Mouse (Mus musculus): ENCODE results near the gene Gng7. TPM values are rescaled to one million over a fixed set of nuclear protein-coding genes. Genes with fewer than 3 reads are reported as not detected.
A peak's percentile ranks its signal among the peaks of the same experiment; 100 is the strongest.
"Not testable (repeated sequence)": the region's sequence is repeated elsewhere in the genome, so short reads cannot be mapped to it uniquely, and the experiment has no call there.

The Gng7 gene
- total RNA-seq, 2 experiments from 2014 or later: 170 to 173 TPM

DNA sequence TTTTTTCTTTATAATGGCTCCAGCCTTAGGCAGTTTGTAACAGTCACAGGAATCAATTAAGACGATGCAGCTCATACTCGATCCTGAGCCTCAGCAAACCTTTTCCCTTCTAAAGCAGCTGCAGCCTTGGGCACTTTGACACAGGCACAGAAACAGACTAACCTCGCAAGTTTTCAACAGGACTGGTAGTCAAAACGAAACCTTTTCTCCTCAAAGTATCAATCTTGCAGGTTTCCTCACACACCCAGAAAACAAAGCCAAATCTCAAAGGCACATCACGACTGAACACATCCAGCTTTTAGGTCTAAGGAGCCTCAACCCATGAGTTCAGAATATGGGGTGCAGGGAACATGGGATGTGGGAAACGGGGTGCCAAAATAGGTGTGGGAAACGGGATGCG lies 17.4 kb downstream of the Gng7 start:
- no peak for DNase-seq (ENCODE audit: low spot score in 2 of 2)

- no peak for DNase-seq (ENCODE audit: low spot score in 2 of 2)
These were observed 18.2 kb downstream of the Gng7 start for GRCm38 (mm10) chr10:80996501-80996900.

DNA sequence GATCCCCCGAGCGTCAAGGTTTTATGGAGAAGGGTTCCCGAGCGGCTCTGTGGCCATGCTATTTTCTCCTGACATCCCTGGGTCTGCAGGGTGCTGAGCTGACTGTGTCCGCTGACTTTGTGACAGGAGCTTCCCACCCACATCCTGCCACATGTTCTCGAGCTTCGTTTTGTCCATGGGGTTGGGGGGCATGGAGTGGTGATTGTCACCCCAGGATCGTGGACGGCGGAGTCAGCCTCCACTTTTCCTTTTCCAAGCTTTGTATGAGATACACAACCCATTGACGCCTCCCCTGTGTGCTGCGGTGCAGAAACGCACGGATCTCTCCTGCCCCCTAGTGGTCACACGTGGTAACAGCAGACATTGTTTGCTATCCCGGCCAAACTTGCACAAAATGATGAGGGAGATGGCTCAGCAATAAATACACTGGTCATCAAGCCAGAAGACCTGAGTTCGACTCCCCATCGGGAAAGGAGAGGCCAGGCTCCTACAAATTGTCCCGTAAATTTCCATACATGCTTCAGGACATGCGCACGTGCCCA lies 19.6 kb downstream of the Gng7 start:
- DNase-seq (ENCODE audit: low spot score in 2 of 2): peak; percentile 89

- no peak for DNase-seq (ENCODE audit: low spot score in 2 of 2)
These were observed 20.1 kb downstream of the Gng7 start for GRCm38 (mm10) chr10:80994621-80995020.

GRCm38 (mm10) chr10:80993276-80993675 lies 21.5 kb downstream of the Gng7 start:
- DNase-seq (ENCODE audit: low spot score in 2 of 2): no peak

DNA sequence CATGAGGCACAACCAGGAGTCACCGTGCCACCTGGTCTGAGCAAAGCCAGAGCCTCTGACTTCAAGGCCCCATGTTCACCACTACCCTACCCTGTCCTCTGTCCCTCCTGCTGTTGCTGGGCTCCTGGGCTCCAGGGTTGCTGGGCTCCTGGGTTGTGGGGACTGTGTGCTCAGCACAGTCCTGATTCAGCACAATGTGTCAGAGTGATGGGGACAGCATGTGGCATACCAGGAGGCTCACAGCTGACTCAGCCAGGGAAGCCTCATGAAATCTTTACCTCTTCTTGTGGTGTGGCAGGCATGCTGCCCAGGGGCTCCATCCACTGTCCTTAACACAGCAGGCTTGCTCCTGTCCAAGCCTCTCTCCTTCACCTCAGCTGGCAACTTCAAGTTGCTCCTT lies 22.8 kb downstream of the Gng7 start:
- DNase-seq (ENCODE audit: low spot score in 2 of 2): no peak

DNA sequence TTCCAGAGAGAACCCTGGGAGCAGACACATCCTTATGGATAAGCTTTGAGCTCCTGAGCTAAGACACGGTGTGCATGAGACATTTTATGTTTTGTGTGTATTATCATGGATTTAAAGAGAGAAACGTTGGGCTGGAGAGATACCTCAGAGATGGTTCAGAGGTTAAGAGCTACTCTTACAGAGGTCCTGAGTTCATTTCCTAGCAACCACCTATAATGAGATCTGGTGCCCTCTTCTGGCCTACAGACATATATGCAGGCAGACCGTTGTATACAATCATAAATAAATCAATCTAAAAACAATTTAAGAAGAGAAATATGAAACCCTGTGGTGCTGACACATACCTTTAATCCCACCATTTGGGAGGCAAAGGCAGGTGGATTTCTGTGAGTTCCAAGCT lies 23.7 kb downstream of the Gng7 start:
- DNase-seq (ENCODE audit: low spot score in 2 of 2): no peak

DNA sequence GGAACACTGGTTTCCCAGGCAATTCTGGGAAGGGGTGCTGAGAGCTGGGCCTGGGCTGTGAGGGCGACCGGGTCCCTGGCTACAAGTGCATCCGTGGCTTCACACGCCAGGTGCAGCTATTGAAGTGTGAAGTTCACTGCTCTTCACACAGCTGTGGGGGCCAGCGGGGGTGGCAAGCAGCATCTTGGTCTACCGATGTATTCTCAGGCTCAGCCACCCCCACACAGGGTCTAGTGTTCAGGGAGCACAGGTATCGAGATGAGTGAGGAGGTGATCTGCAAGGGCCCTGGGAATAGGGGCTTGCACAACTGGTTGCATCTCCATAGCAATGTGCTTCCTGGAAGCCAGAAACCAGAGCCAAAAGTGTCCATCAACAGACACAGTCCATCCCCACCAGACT lies 24.3 kb downstream of the Gng7 start:
- no peak for DNase-seq (ENCODE audit: low spot score in 2 of 2)

GRCm38 (mm10) chr10:80989854-80990253 lies 24.9 kb downstream of the Gng7 start:
- DNase-seq (ENCODE audit: low spot score in 2 of 2): not testable (repeated sequence)

DNA sequence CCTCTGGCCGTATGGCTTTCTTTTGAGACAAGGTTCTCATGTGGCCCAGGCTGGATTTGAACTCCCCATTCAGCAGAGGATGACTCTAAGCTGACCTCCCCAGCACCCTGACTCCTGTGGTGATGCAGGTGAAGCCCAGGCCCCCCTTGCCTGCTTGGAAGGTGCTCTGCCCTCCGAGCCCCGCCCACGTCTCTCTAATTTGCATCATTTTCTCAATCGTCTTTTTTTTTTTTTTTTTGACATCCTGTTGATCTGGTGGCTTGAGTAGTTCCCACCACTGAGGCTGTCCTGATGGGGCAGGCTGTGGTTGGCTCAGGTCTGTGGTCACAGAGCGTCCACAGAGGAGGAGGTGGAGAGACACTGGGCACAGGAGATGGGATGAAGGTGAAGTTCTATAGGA lies 25.3 kb downstream of the Gng7 start:
- DNase-seq (ENCODE audit: low spot score in 2 of 2): no peak

- DNase-seq (ENCODE audit: low spot score in 2 of 2): peak; percentile 60 to 61
These were observed 26.9 kb downstream of the Gng7 start for GRCm38 (mm10) chr10:80987709-80988441.

GRCm38 (mm10) chr10:80986754-80987153 lies 28.0 kb downstream of the Gng7 start:
- no peak for DNase-seq (ENCODE audit: low spot score in 2 of 2)

DNA sequence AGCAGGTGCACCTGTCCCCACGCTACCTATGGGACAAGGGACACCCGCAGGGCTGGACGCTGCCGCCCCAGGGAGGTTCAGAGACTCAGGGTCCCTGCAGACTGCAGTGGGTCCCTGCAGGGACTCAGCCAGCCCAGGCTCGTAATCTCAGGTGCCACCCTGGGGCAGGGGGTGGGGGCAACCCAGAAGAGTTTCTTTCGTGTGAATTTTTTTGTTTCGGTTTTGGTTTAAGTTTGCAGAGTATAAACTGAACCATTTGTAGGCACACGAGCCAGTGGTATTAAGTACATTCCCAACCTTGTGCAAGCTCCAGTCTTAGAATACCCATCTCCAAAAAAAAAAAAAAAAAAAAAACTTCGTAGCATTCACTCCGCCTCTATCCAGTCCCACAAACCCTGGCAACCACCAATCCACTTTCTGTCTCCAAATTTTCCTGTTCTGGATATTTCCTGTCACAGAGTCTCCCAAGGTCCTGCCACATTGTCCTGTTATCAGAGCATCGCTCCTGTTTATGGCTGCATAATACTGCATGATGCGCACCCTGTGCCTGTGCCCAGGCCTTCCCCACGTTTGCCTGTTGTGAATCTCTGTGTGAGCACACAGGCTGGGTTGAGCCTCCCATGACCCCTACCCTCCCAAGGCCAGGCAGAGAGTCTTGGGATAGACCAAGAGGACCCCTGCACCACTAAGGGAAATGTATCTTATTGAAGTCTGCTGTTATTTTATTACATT lies 28.6 kb downstream of the Gng7 start:
- no peak for DNase-seq (ENCODE audit: low spot score in 2 of 2)

DNA sequence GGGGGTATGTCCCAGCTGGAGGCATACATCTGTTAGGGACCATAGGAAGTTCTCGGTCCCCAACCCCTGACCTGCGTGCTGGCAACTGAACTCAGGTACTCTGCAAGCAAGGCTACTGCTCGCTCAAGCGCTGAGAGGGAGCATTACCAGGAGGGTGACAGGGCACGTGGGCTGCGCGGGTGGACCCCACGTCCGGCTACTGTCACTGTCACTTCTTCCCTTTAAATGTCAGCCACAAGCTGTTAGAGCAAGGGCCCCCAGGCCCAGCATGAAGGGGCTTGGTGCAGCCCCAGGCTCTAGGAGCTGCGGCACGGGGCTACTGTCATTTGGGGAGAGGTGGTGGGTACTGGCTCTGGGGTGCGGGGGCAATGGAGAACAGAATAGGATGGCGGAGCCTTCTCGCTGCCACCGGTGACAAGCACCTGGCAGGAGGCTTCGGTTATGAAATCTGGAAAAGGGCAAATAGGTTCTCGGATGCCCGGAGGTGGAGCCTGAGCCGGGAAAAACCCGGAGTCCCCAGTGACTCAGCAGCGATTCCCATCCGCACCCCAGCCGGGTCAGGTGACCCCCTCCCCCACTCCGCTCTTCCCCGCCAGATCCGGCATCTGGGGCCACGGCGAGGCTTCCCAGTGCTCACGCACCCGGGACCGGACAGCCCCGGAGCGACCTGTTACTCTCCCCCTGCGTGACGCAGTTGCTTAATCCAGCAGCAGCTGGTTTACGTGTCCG lies 29.3 kb downstream of the Gng7 start:
- DNase-seq (ENCODE audit: low spot score in 2 of 2): no peak

DNA sequence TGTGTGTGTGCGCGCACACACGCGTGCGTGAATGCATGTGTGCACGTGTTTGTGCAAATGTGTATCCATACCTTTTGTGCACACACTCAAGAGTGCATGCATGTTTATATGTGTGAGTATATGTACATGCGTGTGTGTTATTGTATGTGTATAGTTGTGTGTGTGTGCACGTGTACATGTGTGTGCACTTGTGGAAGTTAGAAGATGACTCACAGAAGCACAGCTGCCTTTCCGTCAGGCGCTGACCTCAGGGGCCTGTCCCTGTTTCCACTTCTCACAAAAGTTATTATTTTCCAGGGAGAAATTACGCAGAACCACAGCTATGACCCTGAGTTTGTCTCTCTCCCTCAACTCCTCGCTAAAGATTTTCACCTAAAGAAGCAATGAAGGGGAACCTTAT lies 30.5 kb downstream of the Gng7 start:
- DNase-seq (ENCODE audit: low spot score in 2 of 2): no peak

DNA sequence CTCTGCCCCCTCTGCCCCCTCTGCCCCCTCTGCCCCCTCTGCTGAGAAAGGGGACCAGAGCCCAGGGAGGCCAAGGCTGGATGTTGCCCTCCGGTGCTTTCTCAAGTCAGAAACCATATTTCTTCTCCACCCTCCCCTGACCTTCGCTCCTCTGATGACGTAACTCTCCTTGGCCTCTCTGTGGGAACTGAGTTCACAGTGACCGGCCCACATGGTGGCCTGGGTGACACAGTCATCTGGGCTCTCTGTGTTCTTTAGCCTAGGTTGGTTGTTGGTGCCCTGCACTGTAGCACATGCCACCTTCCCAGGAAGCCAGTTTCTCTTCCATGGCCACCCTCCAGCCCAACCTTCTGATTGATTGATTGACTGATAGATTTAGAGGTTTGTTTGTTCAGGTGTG lies 32.4 kb downstream of the Gng7 start:
- no peak for DNase-seq (ENCODE audit: low spot score in 2 of 2)

GRCm38 (mm10) chr10:80981564-80982112 lies 33.1 kb downstream of the Gng7 start:
- no peak for DNase-seq (ENCODE audit: low spot score in 2 of 2)

DNA sequence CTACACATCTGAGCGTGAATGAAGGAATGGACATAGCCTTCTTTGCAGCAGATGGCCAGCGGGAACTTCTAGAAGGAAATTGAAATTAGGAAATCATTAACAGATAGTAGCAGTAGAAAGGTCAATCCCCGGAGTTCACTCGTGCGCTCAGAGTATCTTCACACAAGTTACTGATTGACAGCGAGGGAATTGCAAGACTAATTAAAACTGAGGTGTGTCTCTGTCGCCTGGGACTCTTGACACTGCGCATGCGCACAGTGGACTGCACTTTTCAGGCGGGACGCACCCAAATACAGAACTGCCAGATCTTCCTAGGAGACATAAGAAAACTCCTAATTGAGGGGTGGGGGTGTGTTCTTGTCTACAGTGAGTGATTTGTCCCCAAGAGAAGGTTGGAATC lies 39.3 kb downstream of the Gng7 start:
- no peak for DNase-seq (ENCODE audit: low spot score in 2 of 2)

DNA sequence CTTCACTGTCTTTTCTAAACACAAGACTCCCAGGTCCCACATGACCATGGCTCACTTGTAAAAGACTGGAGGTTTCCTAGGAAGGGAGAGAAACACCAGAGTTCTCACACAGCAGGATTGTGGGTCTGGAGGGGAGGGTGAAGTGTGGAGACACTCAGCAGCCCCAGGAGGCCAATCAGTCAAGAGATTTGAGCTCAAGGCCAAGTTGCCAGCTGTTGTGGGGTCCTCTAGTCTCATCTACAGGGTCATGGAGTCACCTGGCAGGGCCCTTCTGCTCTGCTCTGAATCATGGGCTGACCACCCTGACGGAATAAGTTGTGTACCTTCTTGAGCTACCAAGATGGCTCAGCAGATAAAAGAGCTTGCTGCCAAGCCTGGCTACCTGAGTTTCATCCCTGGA lies 41.0 kb downstream of the Gng7 start:
- DNase-seq (ENCODE audit: low spot score in 2 of 2): no peak

GRCm38 (mm10) chr10:80972071-80972987 lies 42.4 kb downstream of the Gng7 start:
- DNase-seq (ENCODE audit: low spot score in 2 of 2): no peak
